Mouse (Mus musculus) CH12.LX (cell line): ENCODE measurements around the gene Tgfbr3. TPM values are rescaled to one million over a fixed set of nuclear protein-coding genes. Genes with fewer than 3 reads are reported as not detected.

Experiments
- DNase-seq: peaks from one replicate; pipeline ENCODE4 v3.0.0-alpha.2; 2013; ENCODE audit errors: extremely low read depth
- H3K27ac ChIP-seq: 2 replicates; pipeline ENCODE4 v1.5.1; 2012; ENCODE audit warnings: low read depth, mild to moderate bottlenecking, control low read depth, moderate library complexity; ENCODE audit not compliant: insufficient read depth
- H3K27me3 ChIP-seq: replicated peaks from 2 replicates; pipeline ENCODE3; 2012; ENCODE audit warnings: inconsistent platforms
- H3K36me3 ChIP-seq, 2 experiments: replicated peaks in 1 of 2; 2 replicates each; pipeline versions ENCODE3 to v1.6.1; 2012; ENCODE audit warnings: inconsistent platforms in 1 of 2, low read length in 1 of 2, mild to moderate bottlenecking in 1 of 2, mixed read lengths in 1 of 2, moderate library complexity in 1 of 2; ENCODE audit not compliant: control insufficient read depth in 1 of 2, insufficient read depth in 1 of 2
- H3K4me1 ChIP-seq, 2 experiments: 2 replicates each; pipeline ENCODE4 v1.6.1; 2012; ENCODE audit warnings: inconsistent platforms in 1 of 2, moderate library complexity in 1 of 2; ENCODE audit not compliant: insufficient read depth in 2 of 2, control insufficient read depth in 1 of 2
- H3K4me2 ChIP-seq: 2 replicates; pipeline ENCODE4 v1.6.1; 2012; ENCODE audit warnings: low read depth, mild to moderate bottlenecking, control low read depth; ENCODE audit not compliant: poor library complexity, insufficient read depth, severe bottlenecking
- H3K4me3 ChIP-seq, 3 experiments: fragments of 150-350 bp in 1 of 3; sonication (generic) in 1 of 3; replicated peaks in 1 of 3; 2 replicates each; pipeline versions ENCODE3 to v1.5.1; 2011 to 2012; ENCODE audit warnings: low read depth in 2 of 3, low read length in 2 of 3, mild to moderate bottlenecking in 2 of 3, moderate library complexity in 2 of 3, control low read depth in 1 of 3, improper control_type of control experiment in 1 of 3, inconsistent platforms in 1 of 3, mixed read lengths in 1 of 3; ENCODE audit not compliant: poor library complexity in 1 of 3
- H3K79me2 ChIP-seq: replicated peaks from 2 replicates; pipeline ENCODE4 v1.6.1; 2012; ENCODE audit warnings: mild to moderate bottlenecking, moderate library complexity; ENCODE audit not compliant: control insufficient read depth, poor library complexity, insufficient read depth, severe bottlenecking; ENCODE audit errors: extremely low read depth
- H3K9ac ChIP-seq: 2 replicates; pipeline ENCODE4 v1.6.1; 2012; ENCODE audit warnings: low read depth, mild to moderate bottlenecking, control low read depth, moderate library complexity; ENCODE audit not compliant: insufficient read depth
- H3K9me3 ChIP-seq: replicated peaks from 2 replicates; pipeline ENCODE3; 2012; ENCODE audit warnings: low read length, inconsistent platforms, mixed read lengths
- BHLHE40 ChIP-seq: IDR thresholded peaks from 2 replicates; pipeline ENCODE4 v1.6.1; 2011; ENCODE audit warnings: mild to moderate bottlenecking, low read depth, low read length, improper control_type of control experiment
- CHD1 ChIP-seq: IDR thresholded peaks from 2 replicates; pipeline ENCODE4 v1.6.1; 2012; ENCODE audit warnings: low read depth, low read length, improper control_type of control experiment, inconsistent platforms
- GABPA ChIP-seq: IDR thresholded peaks from 2 replicates; pipeline ENCODE4 v1.6.1; 2012; ENCODE audit warnings: low read depth, low read length, improper control_type of control experiment, inconsistent platforms; ENCODE audit not compliant: insufficient replicate concordance
- IRF4 ChIP-seq: IDR thresholded peaks from 2 replicates; pipeline ENCODE4 v1.6.1; 2014; ENCODE audit warnings: low read depth, mild to moderate bottlenecking, inconsistent platforms, low read length, improper control_type of control experiment
- JUND ChIP-seq: conservative IDR thresholded peaks from 2 replicates; pipeline ENCODE4 v1.6.1; 2011; ENCODE audit warnings: low read depth, low read length, improper control_type of control experiment
- KAT2A ChIP-seq: IDR thresholded peaks from 2 replicates; pipeline ENCODE4 v1.6.1; 2012; ENCODE audit warnings: low read length, improper control_type of control experiment, inconsistent platforms; ENCODE audit not compliant: insufficient replicate concordance
- MXI1 ChIP-seq: IDR thresholded peaks from 2 replicates; pipeline ENCODE4 v1.6.1; 2011; ENCODE audit warnings: mild to moderate bottlenecking, low read depth, low read length, improper control_type of control experiment
- MYC ChIP-seq: IDR thresholded peaks from 2 replicates; pipeline ENCODE4 v1.6.1; 2011; ENCODE audit warnings: low read depth, mild to moderate bottlenecking, improper control_type of control experiment, low read length
- NRF1 ChIP-seq: IDR thresholded peaks from 2 replicates; pipeline ENCODE4 v1.6.1; 2014; ENCODE audit warnings: low read depth, mild to moderate bottlenecking, inconsistent platforms, low read length, improper control_type of control experiment, moderate library complexity
- POLR2AphosphoS2 ChIP-seq: IDR thresholded peaks from 2 replicates; pipeline ENCODE4 v1.6.1; 2011; ENCODE audit warnings: low read depth, low read length, improper control_type of control experiment
- RAD21 ChIP-seq: IDR thresholded peaks from 2 replicates; pipeline ENCODE4 v1.6.1; 2011; ENCODE audit warnings: low read depth, mild to moderate bottlenecking, low read length, improper control_type of control experiment, moderate library complexity
- SMC3 ChIP-seq: IDR thresholded peaks from 2 replicates; pipeline ENCODE4 v1.6.1; 2011; ENCODE audit warnings: low read depth, low read length, improper control_type of control experiment
- TBP ChIP-seq: conservative IDR thresholded peaks from 2 replicates; pipeline ENCODE4 v1.6.1; 2011; ENCODE audit warnings: low read depth, low read length, improper control_type of control experiment
- UBTF ChIP-seq: IDR thresholded peaks from 2 replicates; pipeline ENCODE4 v1.6.1; 2012; ENCODE audit warnings: low read depth, mild to moderate bottlenecking, inconsistent platforms, low read length, improper control_type of control experiment, moderate library complexity
- ZKSCAN1 ChIP-seq: IDR thresholded peaks from 2 replicates; pipeline ENCODE4 v1.6.1; 2012; ENCODE audit warnings: low read depth, inconsistent platforms, low read length, improper control_type of control experiment, borderline replicate concordance
- ZNF384 ChIP-seq: IDR thresholded peaks from 2 replicates; pipeline ENCODE4 v1.6.1; 2012; ENCODE audit warnings: low read depth, low read length, improper control_type of control experiment, inconsistent platforms
- dilution Hi-C: fragments of 300-500 bp; cut with MboI; formaldehyde crosslinking; loops from 2 replicates; pipeline ENCODE4 v1.14.3; 2020; ENCODE audit warnings: low sequenced_read_pairs; ENCODE audit not compliant: extremely low pct_unique_long_range_greater_than_20kb, extremely low pct_ligation_motif_present
- in situ Hi-C: fragments of 300-500 bp; cut with MboI; formaldehyde crosslinking; loops from 3 replicates; pipeline ENCODE4 v1.14.3; 2019; ENCODE audit warnings: low sequenced_read_pairs, low pct_ligation_motif_present, low pct_unique_long_range_greater_than_20kb, mixed read lengths
- polyA plus RNA-seq: library from polyadenylated mRNA; unstranded; fragments of >175 nt; gene quantifications from 2 replicates; pipeline ENCODE4 v1.2.1, GENCODE M21; 2012; ENCODE audit warnings: low read depth; ENCODE audit not compliant: insufficient read length
- total RNA-seq, 2 experiments: library from RNA; depleted of rRNA; stranded (reverse); fragments of 300-350 nt in 1 of 2; fragments of >200 nt in 1 of 2; gene quantifications; 2 replicates each; pipeline ENCODE4 v1.2.3; 2012 to 2014

The Tgfbr3 gene
- total and polyA plus RNA-seq, 3 experiments, result 0.13 to 0.46 (median 0.30) TPM

GRCm38 (mm10) chr5:107110089-107110879 is 179.1 kb downstream of the Tgfbr3 start:
- no peaks in the 10 kb centered on the region for H3K36me3 ChIP-seq
- in situ Hi-C loops, result no loop called here
- no peak overlapping the region for H3K4me3 ChIP-seq
- no peaks in the 10 kb centered on the region for H3K79me2 ChIP-seq
- no peaks in the 10 kb centered on the region for H3K27me3 ChIP-seq
- no peak overlapping the region for H3K9ac ChIP-seq
- dilution Hi-C loops, result no loop called here
- no peak overlapping the region for H3K27ac ChIP-seq
- no peak for DNase-seq
- TF ChIP-seq UBTF (no peak), KAT2A (no peak), ZKSCAN1 (no peak), GABPA (no peak)
- H3K4me1 ChIP-seq, result no peaks in the 10 kb centered on the region
- no peak overlapping the region for H3K4me2 ChIP-seq
- H3K9me3 ChIP-seq, result no peaks in the 10 kb centered on the region

- Histone ChIP-seq H3K4me2 (no peak overlapping the region), H3K27me3 (no peaks in the 10 kb centered on the region), H3K79me2 (no peaks in the 10 kb centered on the region), H3K4me1 (no peaks in the 10 kb centered on the region), H3K9ac (no peak overlapping the region), H3K36me3 (no peaks in the 10 kb centered on the region), H3K9me3 (no peaks in the 10 kb centered on the region), H3K27ac (no peak overlapping the region), H3K4me3 (no peak overlapping the region)
- DNase-seq, result no peak
- TF ChIP-seq IRF4 (no peak), ZNF384 (no peak), MXI1 (no peak), JUND (no peak), CHD1 (no peak), RAD21 (no peak), GABPA (no peak), BHLHE40 (no peak), MYC (no peak)
- in situ Hi-C loops (no loop called here), dilution Hi-C loops (no loop called here)
These were observed 180.0 kb downstream of the Tgfbr3 start for GRCm38 (mm10) chr5:107109416-107109815.

- in situ Hi-C loops (no loop called here), dilution Hi-C loops (no loop called here)
- Histone ChIP-seq H3K36me3 (no peaks in the 10 kb centered on the region), H3K27ac (no peak overlapping the region), H3K79me2 (no peaks in the 10 kb centered on the region), H3K9me3 (no peaks in the 10 kb centered on the region), H3K4me3 (no peak overlapping the region), H3K4me2 (no peak overlapping the region), H3K27me3 (no peaks in the 10 kb centered on the region), H3K9ac (no peak overlapping the region), H3K4me1 (no peaks in the 10 kb centered on the region)
- no peak for DNase-seq
- TF ChIP-seq ZNF384, result no peak
- TF ChIP-seq NRF1, result peak; percentile 44
- no peak for TF ChIP-seq POLR2AphosphoS2
- no peak for TF ChIP-seq SMC3
- no peak for TF ChIP-seq TBP
These were observed 182.6 kb downstream of the Tgfbr3 start for GRCm38 (mm10) chr5:107106793-107107192.
